Mouse (Mus musculus) liver, embryonic 15.5 days (tissue): Measurements from ENCODE around the gene Rims3. TPM values are rescaled to one million over a fixed set of nuclear protein-coding genes. Genes with fewer than 3 reads are reported as not detected.
A peak's percentile ranks its signal among the peaks of the same experiment; 100 is the strongest.

ENCODE experiments used
- ATAC-seq: fragments of 200-750 bp; cut with Nextera tagmentation; 2 replicates; pipeline ENCODE4 v1.8.0; 2017; ENCODE audit warnings: moderate number of reproducible peaks, mild to moderate bottlenecking, moderate library complexity; ENCODE audit not compliant: insufficient read depth
- H3K27ac ChIP-seq: fragments of 300-500 bp; sonication (generic); replicated peaks from 2 replicates; pipeline ENCODE4 v1.5.1; 2015; ENCODE audit warnings: mild to moderate bottlenecking, inconsistent platforms
- H3K27me3 ChIP-seq: fragments of 300-500 bp; sonication (generic); 2 replicates; pipeline ENCODE4 v1.6.1; 2015; ENCODE audit warnings: mild to moderate bottlenecking, inconsistent platforms
- H3K36me3 ChIP-seq: fragments of 300-500 bp; sonication (generic); replicated peaks from 2 replicates; pipeline ENCODE4 v1.6.1; 2015; ENCODE audit warnings: moderate library complexity, mild to moderate bottlenecking, inconsistent platforms
- H3K4me1 ChIP-seq: fragments of 300-500 bp; sonication (generic); replicated peaks from 2 replicates; pipeline ENCODE4 v1.6.1; 2015; ENCODE audit warnings: inconsistent platforms
- H3K4me2 ChIP-seq: fragments of 300-500 bp; sonication (generic); 2 replicates; pipeline ENCODE4 v1.6.1; 2015; ENCODE audit warnings: moderate library complexity, mild to moderate bottlenecking, inconsistent platforms
- H3K4me3 ChIP-seq: fragments of 300-500 bp; sonication (generic); replicated peaks from 2 replicates; pipeline ENCODE4 v1.5.1; 2015; ENCODE audit warnings: mild to moderate bottlenecking, inconsistent platforms
- H3K9ac ChIP-seq: fragments of 300-500 bp; sonication (generic); 2 replicates; pipeline ENCODE4 v1.6.1; 2015; ENCODE audit warnings: moderate library complexity, mild to moderate bottlenecking, inconsistent platforms
- H3K9me3 ChIP-seq: fragments of 300-500 bp; sonication (generic); replicated peaks from 2 replicates; pipeline ENCODE4 v1.6.1; 2016; ENCODE audit warnings: inconsistent platforms
- WGBS: fragments of 180-500 bp; shearing (Covaris S2); methylation state at CpG from one replicate; pipeline ENCODE4 v1.1.7; 2015; ENCODE audit warnings: mixed read lengths; ENCODE audit not compliant: insufficient replicate concordance; 5-methylcytosine and 5-hydroxymethylcytosine counted together
- polyA plus RNA-seq: library from polyadenylated mRNA; unstranded; fragments of >200 nt; fragmentation: Nextera tagmentation; extraction: Ambion mirVana; gene quantifications from 2 replicates; pipeline ENCODE4 v1.2.1, GENCODE M21; 2015

The Rims3 gene
- 0.20 and 0.24 TPM in 2 replicates for polyA plus RNA-seq

DNA sequence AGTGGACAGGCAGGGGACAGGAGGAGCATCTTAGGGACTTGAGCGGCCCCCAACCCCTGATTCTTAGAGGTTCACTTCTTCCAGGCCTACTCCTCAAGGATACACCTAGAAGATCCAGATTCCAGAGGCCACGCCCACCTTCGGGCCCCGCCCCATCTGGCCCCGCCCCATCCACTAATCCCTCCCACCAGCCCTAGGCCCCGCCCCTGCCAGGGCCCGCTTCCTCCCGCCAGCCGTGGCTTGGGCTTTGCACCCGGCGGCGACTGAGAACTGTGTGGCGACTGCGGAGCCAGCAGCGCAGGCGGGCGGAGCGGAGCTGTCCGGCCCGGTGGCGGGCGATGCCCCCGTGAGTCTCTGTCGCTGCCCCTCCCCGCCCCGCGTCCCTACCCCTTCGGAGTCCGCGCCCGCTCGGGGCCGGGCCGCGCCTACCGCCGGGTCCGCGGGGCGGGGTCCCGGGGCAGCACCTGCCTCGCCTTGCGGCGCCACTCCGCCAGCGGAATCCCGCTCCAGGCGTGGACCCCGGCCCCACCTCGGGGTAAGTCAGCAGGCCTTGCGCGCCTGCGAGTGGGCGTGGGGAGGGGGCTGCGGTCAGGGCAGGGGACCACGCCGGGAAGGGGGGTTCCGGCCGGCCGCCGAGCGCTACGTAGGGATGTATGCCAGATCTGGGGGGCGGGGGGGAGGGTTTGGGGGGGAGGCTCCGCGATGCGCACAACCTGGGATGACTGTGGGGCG lies at the start of gene Rims3:
Rims3 (plus strand) TSS at position 229 of the 732 bp plus-strand sequence.
- peak; percentile 57 for ATAC-seq
- H3K4me3 ChIP-seq = peak within 1 kb of the TSS; percentile 59
- peak within 1 kb of the TSS; percentile 29; the same call in 1 of the 2 replicates for H3K9ac ChIP-seq

DNA sequence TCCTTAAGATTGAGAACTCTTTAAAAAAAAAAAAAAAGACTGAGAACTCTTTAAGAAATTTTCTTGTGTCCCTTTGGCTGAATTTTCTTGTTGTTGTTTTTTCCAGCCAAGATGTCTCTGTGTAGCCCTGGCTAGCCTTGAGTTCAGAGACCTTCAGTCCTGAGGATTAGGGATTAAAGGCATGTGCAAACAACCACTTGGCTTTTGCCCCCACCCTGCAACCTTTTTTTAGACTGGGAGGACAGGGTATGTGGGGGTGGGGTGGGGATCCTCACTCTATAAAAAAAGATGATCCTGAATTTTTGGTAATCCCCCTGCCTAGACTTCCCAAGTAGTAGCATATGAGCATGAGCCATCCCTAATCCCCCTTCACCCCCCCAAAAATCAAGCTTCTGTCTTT lies 48.8 kb upstream of the Rims3 start:
- Histone ChIP-seq H3K4me3 (no peak overlapping the region), H3K9me3 (no peaks in the 10 kb centered on the region), H3K27ac (no peak overlapping the region), H3K9ac (no peak overlapping the region), H3K4me1 (peaks cover 30% of the 10 kb centered on the region), H3K27me3 (no peaks in the 10 kb centered on the region), H3K4me2 (peak overlapping the region; percentile 20), H3K36me3 (0 out of 2 replicates have a peak, but pooled peaks cover 3% of the 10 kb centered on the region)
- ATAC-seq = no peak

More for the DNA sequence above, at the start of gene Rims3:
- Histone ChIP-seq H3K27me3 (peaks cover 78% of the 10 kb centered on the region), H3K36me3 (no peaks in the 10 kb centered on the region), H3K4me1 (peaks cover 6% of the 10 kb centered on the region), H3K4me2 (peak within 1 kb of the TSS; percentile 84), H3K27ac (no peak within 1 kb of the TSS), H3K9me3 (peaks cover 5% of the 10 kb centered on the region; the same call in 1 of the 2 replicates)
- WGBS = 2% methylated on average over 68 of the region's 68 CpGs

DNA sequence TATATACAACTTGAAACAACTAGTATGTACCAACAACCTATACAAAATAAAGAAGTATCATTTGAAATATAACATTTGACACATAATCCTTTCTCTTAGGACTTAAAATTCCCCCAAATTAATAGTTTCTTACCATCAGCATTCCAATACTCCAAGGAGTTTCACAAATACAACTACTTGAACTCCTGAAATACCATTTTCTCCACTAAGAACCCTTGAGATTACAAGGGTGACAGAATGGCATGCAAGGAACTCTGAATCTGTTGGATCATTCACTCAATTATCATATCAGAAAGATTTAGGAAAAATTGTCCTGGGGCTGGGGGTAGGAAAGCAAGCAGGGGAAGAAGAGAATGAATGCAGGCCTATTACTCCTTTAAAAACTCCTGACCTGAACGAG lies 40.9 kb upstream of the Rims3 start:
- peak overlapping the region; percentile 65 for H3K4me3 ChIP-seq
- H3K9me3 ChIP-seq = no peaks in the 10 kb centered on the region
- H3K36me3 ChIP-seq = no peaks in the 10 kb centered on the region
- ATAC-seq = no peak
- H3K27me3 ChIP-seq = no peaks in the 10 kb centered on the region
- peak overlapping the region; percentile 70 for H3K4me2 ChIP-seq
- no peak overlapping the region for H3K9ac ChIP-seq
- no peak overlapping the region for H3K27ac ChIP-seq
- WGBS = 79% methylated on average over 1 of the region's 1 CpGs
- peaks cover 47% of the 10 kb centered on the region for H3K4me1 ChIP-seq

DNA sequence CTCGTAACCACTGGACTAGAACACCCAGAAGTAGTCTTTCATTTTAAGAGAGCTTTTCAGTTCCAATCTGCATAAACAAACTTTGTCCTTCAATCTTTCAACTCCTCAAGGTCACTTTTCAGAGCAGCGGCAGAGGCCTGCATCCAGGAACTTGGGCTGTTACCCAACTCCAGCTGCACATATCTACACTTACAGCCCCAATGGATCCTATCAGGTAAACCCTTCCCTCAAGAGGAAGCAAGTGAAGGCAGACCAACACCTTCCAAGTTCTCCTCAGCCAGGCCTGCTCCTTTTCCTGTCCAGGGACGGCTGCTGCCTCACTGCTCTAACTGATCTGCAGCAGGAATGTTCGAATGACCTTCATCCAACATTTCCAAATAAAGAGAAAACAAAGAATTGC lies 40.4 kb upstream of the Rims3 start:
- peak overlapping the region; percentile 70 for H3K4me2 ChIP-seq
- H3K9me3 ChIP-seq = no peaks in the 10 kb centered on the region
- ATAC-seq = no peak
- no peaks in the 10 kb centered on the region for H3K36me3 ChIP-seq
- 0 out of 2 replicates have a peak overlapping the region, but pooled peaks have one; percentile 26 for H3K9ac ChIP-seq
- WGBS = 47% methylated on average over 4 of the region's 4 CpGs
- no peaks in the 10 kb centered on the region for H3K27me3 ChIP-seq
- peak overlapping the region; percentile 65 for H3K4me3 ChIP-seq
- H3K4me1 ChIP-seq = peaks cover 49% of the 10 kb centered on the region
- H3K27ac ChIP-seq = peak overlapping the region; percentile 21; the same call in 1 of the 2 replicates

DNA sequence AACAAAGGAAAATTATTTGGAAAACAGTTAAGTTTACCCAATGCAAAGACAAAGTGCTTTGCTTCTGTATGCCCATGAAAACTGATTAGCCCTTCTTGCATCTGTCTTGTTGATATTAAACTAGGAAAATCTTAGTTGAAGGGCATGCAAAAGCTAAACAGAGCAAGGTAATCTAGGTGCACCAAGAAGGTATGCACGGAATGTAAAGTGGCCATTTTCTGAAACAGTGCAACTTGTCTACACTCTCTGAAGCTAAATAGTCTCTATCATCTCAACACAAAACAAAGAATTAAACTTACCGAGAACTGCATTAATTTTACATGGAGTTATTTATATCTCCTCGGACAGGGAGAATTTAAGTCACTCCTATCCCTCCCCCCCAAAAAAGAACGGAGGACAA lies 39.5 kb upstream of the Rims3 start:
- H3K27ac ChIP-seq = peak overlapping the region; percentile 30; the same call in 1 of the 2 replicates
- no peaks in the 10 kb centered on the region for H3K9me3 ChIP-seq
- H3K4me1 ChIP-seq = peaks cover 55% of the 10 kb centered on the region
- peak overlapping the region; percentile 70 for H3K4me2 ChIP-seq
- H3K27me3 ChIP-seq = no peaks in the 10 kb centered on the region
- H3K4me3 ChIP-seq = peak overlapping the region; percentile 65
- WGBS = 25% methylated on average over 4 of the region's 4 CpGs
- no peaks in the 10 kb centered on the region; the same call in 1 of the 2 replicates for H3K36me3 ChIP-seq
- peak overlapping the region; percentile 46 for H3K9ac ChIP-seq
- no peak for ATAC-seq

DNA sequence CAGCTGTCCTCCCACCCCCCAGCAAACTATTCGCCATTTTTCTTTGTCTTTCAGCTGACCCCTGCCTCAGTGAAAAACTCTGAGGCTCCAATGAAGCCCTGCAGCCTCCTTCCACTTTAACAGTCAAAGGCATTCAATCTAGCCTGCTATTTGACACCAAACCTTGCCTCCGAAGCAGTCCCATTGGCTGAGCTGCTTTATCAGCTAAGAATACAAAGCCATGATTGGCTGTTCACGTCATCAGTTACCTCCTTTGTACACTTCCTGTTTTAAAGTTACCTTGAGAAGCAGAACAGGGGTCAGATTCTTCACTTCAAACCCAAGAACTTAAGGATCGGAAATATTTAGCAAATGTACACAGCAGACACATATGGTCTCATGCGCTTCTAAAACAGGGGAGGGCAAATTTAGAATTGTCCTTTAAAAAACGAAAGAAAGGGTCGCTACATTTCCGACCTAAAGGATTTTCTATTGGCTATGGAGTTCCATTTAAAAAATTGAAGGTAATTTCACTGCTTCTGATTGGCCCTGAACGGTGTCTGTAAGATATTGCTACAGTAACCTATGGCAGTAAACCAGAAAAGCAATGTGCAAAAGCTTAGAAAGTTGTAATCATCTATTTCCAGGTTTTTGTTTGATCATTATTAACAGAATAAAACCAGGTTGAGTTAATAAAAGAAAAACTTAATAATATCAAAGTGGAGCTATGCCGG lies 38.8 kb upstream of the Rims3 start:
- Histone ChIP-seq H3K4me2 (peak overlapping the region; percentile 70), H3K4me1 (peaks cover 58% of the 10 kb centered on the region), H3K4me3 (peak overlapping the region; percentile 65), H3K27me3 (no peaks in the 10 kb centered on the region), H3K9me3 (no peaks in the 10 kb centered on the region), H3K9ac (peak overlapping the region; percentile 46), H3K36me3 (no peaks in the 10 kb centered on the region; the same call in 1 of the 2 replicates), H3K27ac (peak overlapping the region; percentile 62)
- WGBS = 8% methylated on average over 10 of the region's 10 CpGs
- peak; percentile 96 for ATAC-seq

DNA sequence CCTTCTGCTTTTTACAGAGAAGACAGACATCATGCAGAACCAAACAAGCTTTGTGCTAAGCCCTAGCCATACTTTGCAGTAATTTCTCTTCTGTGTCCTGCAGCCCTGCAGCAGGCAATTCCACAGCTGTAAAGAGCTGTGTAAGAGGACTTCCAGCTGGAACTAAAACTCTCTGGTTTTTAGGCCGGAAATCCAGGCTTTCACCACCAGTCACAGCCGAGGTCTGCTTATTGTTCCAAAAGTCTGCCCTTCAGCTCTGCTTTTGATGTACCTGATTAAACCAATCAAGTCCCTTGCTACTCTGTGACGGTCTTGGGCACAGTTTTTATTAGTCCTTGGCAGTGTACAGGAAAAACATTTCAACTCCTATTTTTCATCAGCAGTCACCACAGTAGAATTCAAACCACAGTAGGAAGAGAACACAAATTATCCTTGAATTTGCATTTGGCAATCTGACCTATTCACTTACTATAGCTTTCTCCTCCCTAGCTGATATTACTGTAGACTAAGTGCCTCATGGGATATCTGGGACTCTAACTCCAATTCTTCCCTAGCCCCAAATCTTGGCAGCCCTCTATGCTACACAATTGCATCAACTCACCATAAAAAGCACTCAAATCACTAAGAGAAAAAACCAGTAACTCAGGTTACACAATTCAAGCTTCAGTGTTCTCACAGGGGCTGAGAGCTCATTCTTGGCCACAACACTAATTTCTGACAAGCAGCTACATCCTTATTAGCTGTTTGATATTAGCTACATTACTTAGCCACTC lies 37.4 kb upstream of the Rims3 start:
- no peaks in the 10 kb centered on the region for H3K27me3 ChIP-seq
- H3K9ac ChIP-seq = no peak overlapping the region
- no peaks in the 10 kb centered on the region for H3K9me3 ChIP-seq
- peaks cover 64% of the 10 kb centered on the region for H3K4me1 ChIP-seq
- H3K4me3 ChIP-seq = no peak overlapping the region
- no peaks in the 10 kb centered on the region; the same call in 1 of the 2 replicates for H3K36me3 ChIP-seq
- H3K4me2 ChIP-seq = no peak overlapping the region
- ATAC-seq = no peak
- 41% methylated on average over 3 of the region's 3 CpGs for WGBS
- H3K27ac ChIP-seq = 0 out of 2 replicates have a peak overlapping the region, but pooled peaks have one; percentile 39

DNA sequence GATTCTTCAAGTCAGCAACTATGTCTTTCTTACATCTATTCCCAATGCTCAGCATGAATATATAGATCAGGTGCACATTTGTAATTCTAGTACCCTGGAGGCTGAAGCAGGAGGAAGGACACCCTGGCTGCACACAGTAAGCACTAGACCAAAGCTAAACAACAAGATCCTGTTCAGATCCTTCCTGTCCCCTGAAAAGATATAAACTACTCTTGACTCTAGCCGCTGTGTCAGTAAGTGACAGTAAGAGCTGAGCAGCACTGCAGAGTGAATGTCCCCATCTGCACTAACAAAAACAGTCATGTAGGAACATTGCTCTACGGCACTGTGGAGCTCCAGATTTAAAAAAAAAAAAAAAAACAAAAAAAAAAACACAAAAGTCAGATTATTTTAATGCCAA lies 36.7 kb upstream of the Rims3 start:
- Histone ChIP-seq H3K4me3 (no peak overlapping the region), H3K27ac (no peak overlapping the region), H3K36me3 (no peaks in the 10 kb centered on the region; the same call in 1 of the 2 replicates), H3K4me2 (no peak overlapping the region), H3K9ac (no peak overlapping the region), H3K27me3 (no peaks in the 10 kb centered on the region), H3K4me1 (peaks cover 70% of the 10 kb centered on the region), H3K9me3 (no peaks in the 10 kb centered on the region)
- ATAC-seq = no peak
- 63% methylated on average over 2 of the region's 2 CpGs for WGBS

DNA sequence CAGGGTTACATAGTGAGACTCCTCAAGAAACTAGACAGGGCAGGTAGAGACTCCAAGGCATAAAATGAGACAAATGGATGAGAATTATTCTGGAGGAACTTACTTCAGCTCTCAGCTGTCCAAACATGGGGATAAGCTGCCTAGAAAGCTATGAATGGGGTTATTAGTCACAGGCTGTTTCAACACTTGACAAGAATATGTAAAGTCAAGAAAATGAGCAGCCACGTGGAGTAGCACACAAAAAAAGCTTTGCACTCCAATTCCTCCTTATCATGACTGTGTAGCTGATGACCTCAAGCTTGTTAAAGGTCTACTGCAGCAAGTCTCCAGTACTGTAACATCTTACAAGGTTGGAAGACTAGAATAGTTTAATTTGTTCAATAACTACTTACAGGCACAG lies 35.3 kb upstream of the Rims3 start:
- H3K4me3 ChIP-seq = no peak overlapping the region
- H3K9ac ChIP-seq = no peak overlapping the region
- 44% methylated on average over 1 of the region's 1 CpGs for WGBS
- no peak overlapping the region for H3K27ac ChIP-seq
- no peaks in the 10 kb centered on the region for H3K27me3 ChIP-seq
- peaks cover 78% of the 10 kb centered on the region for H3K4me1 ChIP-seq
- no peak for ATAC-seq
- H3K36me3 ChIP-seq = no peaks in the 10 kb centered on the region; the same call in 1 of the 2 replicates
- H3K9me3 ChIP-seq = no peaks in the 10 kb centered on the region
- H3K4me2 ChIP-seq = no peak overlapping the region

DNA sequence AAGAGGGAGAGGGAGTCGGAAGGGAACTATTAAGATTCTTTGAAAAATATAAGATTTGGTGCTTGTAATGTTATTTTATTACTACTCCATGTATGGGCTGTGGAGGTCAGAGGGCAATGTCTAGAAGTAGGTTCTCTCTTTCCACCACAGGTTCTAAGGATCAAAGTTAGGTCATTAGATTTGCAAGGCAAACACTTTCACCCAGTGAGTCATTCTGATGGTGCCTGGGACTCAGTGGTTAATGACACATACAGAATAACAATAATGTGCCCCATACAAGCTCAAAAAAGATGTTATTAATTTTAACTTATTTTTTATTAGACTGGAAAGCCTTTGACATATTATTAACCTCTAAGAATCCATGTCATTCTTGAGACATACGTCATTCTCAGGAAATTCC lies 34.7 kb upstream of the Rims3 start:
- Histone ChIP-seq H3K9ac (no peak overlapping the region), H3K27ac (no peak overlapping the region), H3K27me3 (no peaks in the 10 kb centered on the region), H3K4me3 (no peak overlapping the region), H3K9me3 (no peaks in the 10 kb centered on the region), H3K4me2 (no peak overlapping the region), H3K36me3 (no peaks in the 10 kb centered on the region; the same call in 1 of the 2 replicates), H3K4me1 (peaks cover 79% of the 10 kb centered on the region)
- no peak for ATAC-seq
- WGBS = 93% methylated on average over 2 of the region's 2 CpGs
